Mouse (Mus musculus): ENCODE measurements around the gene Hoga1. TPM values are rescaled to one million over a fixed set of nuclear protein-coding genes. Genes with fewer than 3 reads are reported as not detected.
A peak's percentile ranks its signal among the peaks of the same experiment; 100 is the strongest.

Hoga1 gene
- polyA plus RNA-seq, 1 experiment from 2014 or later = 2.4 TPM

GRCm38 (mm10) chr19:42017399-42018247 is 27.8 kb upstream of the Hoga1 start:
- Histone ChIP-seq H3K4me2 (ENCODE audit: low read length) (no peak overlapping the region), H3K4me3 (ENCODE audit: low read length) (no peak overlapping the region), H3K9ac (ENCODE audit: low read depth, low read length) (no peak overlapping the region), H3K27ac (ENCODE audit: low read depth, low read length) (peak overlapping the region; percentile 55), H3K36me3 (ENCODE audit: control insufficient read depth, insufficient read depth, low read length) (no peaks in the 10 kb centered on the region), H3K9me3 (ENCODE audit: control insufficient read depth, low read length) (no peaks in the 10 kb centered on the region), H3K4me1 (ENCODE audit: control insufficient read depth, insufficient read depth, low read depth, low read length) (peaks cover 5% of the 10 kb centered on the region), H3K27me3 (replicated peaks; ENCODE audit: control insufficient read depth, insufficient read depth, low read length) (no peaks in the 10 kb centered on the region)
- 71% methylated on average over 8 of the region's 8 CpGs for WGBS
- ATAC-seq = 0 out of 2 replicates have a peak, but pooled peaks have one; percentile 34

GRCm38 (mm10) chr19:42019011-42019522 is 26.3 kb upstream of the Hoga1 start:
- 38% methylated on average over 4 of the region's 4 CpGs for WGBS
- Histone ChIP-seq H3K27ac (ENCODE audit: low read depth, low read length) (no peak overlapping the region), H3K9ac (ENCODE audit: low read depth, low read length) (no peak overlapping the region)

GRCm38 (mm10) chr19:42021681-42022541 is 23.5 kb upstream of the Hoga1 start:
- Histone ChIP-seq H3K9me3 (ENCODE audit: control insufficient read depth, low read length) (no peaks in the 10 kb centered on the region), H3K27ac (ENCODE audit: low read depth, low read length) (no peak overlapping the region; the same call in 1 of the 2 replicates), H3K27me3 (replicated peaks; ENCODE audit: control insufficient read depth, insufficient read depth, low read length) (no peaks in the 10 kb centered on the region), H3K4me1 (ENCODE audit: control insufficient read depth, insufficient read depth, low read depth, low read length) (peaks cover 5% of the 10 kb centered on the region), H3K4me2 (ENCODE audit: low read length) (no peak overlapping the region), H3K36me3 (ENCODE audit: control insufficient read depth, insufficient read depth, low read length) (no peaks in the 10 kb centered on the region), H3K9ac (ENCODE audit: low read depth, low read length) (no peak overlapping the region), H3K4me3 (ENCODE audit: low read length) (no peak overlapping the region)
- ATAC-seq = no peak
- 58% methylated on average over 10 of the region's 10 CpGs for WGBS

More at GRCm38 (mm10) chr19:42019011-42019522, 26.3 kb upstream of the Hoga1 start:
- no peak overlapping the region for H3K4me3 ChIP-seq (ENCODE audit: low read length)
- no peak for ATAC-seq
- no peaks in the 10 kb centered on the region for H3K9me3 ChIP-seq (ENCODE audit: control insufficient read depth, low read length)
- H3K4me2 ChIP-seq (ENCODE audit: low read length) = no peak overlapping the region
- H3K36me3 ChIP-seq (ENCODE audit: control insufficient read depth, insufficient read depth, low read length) = no peaks in the 10 kb centered on the region
- H3K4me1 ChIP-seq (ENCODE audit: control insufficient read depth, insufficient read depth, low read depth, low read length) = peaks cover 5% of the 10 kb centered on the region
- no peaks in the 10 kb centered on the region for H3K27me3 ChIP-seq (replicated peaks; ENCODE audit: control insufficient read depth, insufficient read depth, low read length)

- Histone ChIP-seq H3K9ac (ENCODE audit: low read depth, low read length) (no peak overlapping the region), H3K27me3 (replicated peaks; ENCODE audit: control insufficient read depth, insufficient read depth, low read length) (no peaks in the 10 kb centered on the region), H3K4me3 (ENCODE audit: low read length) (no peak overlapping the region), H3K27ac (ENCODE audit: low read depth, low read length) (no peak overlapping the region), H3K9me3 (ENCODE audit: control insufficient read depth, low read length) (no peaks in the 10 kb centered on the region), H3K4me2 (ENCODE audit: low read length) (no peak overlapping the region), H3K4me1 (ENCODE audit: control insufficient read depth, insufficient read depth, low read depth, low read length) (no peaks in the 10 kb centered on the region; the same call in 1 of the 2 replicates), H3K36me3 (ENCODE audit: control insufficient read depth, insufficient read depth, low read length) (no peaks in the 10 kb centered on the region)
- 57% methylated on average over 2 of the region's 2 CpGs for WGBS
- no peak for ATAC-seq
These were observed 22.9 kb upstream of the Hoga1 start for GRCm38 (mm10) chr19:42022542-42022848.

- no peaks in the 10 kb centered on the region for H3K36me3 ChIP-seq (ENCODE audit: control insufficient read depth, insufficient read depth, low read length)
- no peak overlapping the region for H3K4me2 ChIP-seq (ENCODE audit: low read length)
- no peaks in the 10 kb centered on the region for H3K9me3 ChIP-seq (ENCODE audit: control insufficient read depth, low read length)
- H3K27me3 ChIP-seq (replicated peaks; ENCODE audit: control insufficient read depth, insufficient read depth, low read length) = no peaks in the 10 kb centered on the region
- H3K4me1 ChIP-seq (ENCODE audit: control insufficient read depth, insufficient read depth, low read depth, low read length) = no peaks in the 10 kb centered on the region
- peak; percentile 76 for ATAC-seq
- H3K9ac ChIP-seq (ENCODE audit: low read depth, low read length) = no peak overlapping the region
- H3K27ac ChIP-seq (ENCODE audit: low read depth, low read length) = no peak overlapping the region
- WGBS = 10% methylated on average over 5 of the region's 5 CpGs
- no peak overlapping the region for H3K4me3 ChIP-seq (ENCODE audit: low read length)
These were observed 19.3 kb upstream of the Hoga1 start for GRCm38 (mm10) chr19:42026158-42026557.

- Histone ChIP-seq H3K27ac (ENCODE audit: low read depth, low read length) (no peak overlapping the region), H3K9me3 (ENCODE audit: control insufficient read depth, low read length) (no peaks in the 10 kb centered on the region), H3K4me1 (ENCODE audit: control insufficient read depth, insufficient read depth, low read depth, low read length) (peaks cover 5% of the 10 kb centered on the region), H3K4me2 (ENCODE audit: low read length) (no peak overlapping the region), H3K36me3 (ENCODE audit: control insufficient read depth, insufficient read depth, low read length) (no peaks in the 10 kb centered on the region), H3K4me3 (ENCODE audit: low read length) (no peak overlapping the region), H3K27me3 (replicated peaks; ENCODE audit: control insufficient read depth, insufficient read depth, low read length) (no peaks in the 10 kb centered on the region), H3K9ac (ENCODE audit: low read depth, low read length) (no peak overlapping the region)
- 87% methylated on average over 5 of the region's 5 CpGs for WGBS
- no peak for ATAC-seq
These were observed 14.3 kb upstream of the Hoga1 start for GRCm38 (mm10) chr19:42031112-42031511.

GRCm38 (mm10) chr19:42033611-42034010 is 11.8 kb upstream of the Hoga1 start:
- Histone ChIP-seq H3K9ac (ENCODE audit: low read depth, low read length) (no peak overlapping the region), H3K27ac (ENCODE audit: low read depth, low read length) (no peak overlapping the region), H3K4me3 (ENCODE audit: low read length) (no peak overlapping the region), H3K4me2 (ENCODE audit: low read length) (no peak overlapping the region), H3K4me1 (ENCODE audit: control insufficient read depth, insufficient read depth, low read depth, low read length) (peaks cover 5% of the 10 kb centered on the region), H3K27me3 (replicated peaks; ENCODE audit: control insufficient read depth, insufficient read depth, low read length) (no peaks in the 10 kb centered on the region), H3K9me3 (ENCODE audit: control insufficient read depth, low read length) (no peaks in the 10 kb centered on the region), H3K36me3 (ENCODE audit: control insufficient read depth, insufficient read depth, low read length) (no peaks in the 10 kb centered on the region)
- WGBS = 80% methylated on average over 14 of the region's 14 CpGs
- no peak for ATAC-seq

GRCm38 (mm10) chr19:42034146-42034775 is 11.1 kb upstream of the Hoga1 start:
- H3K4me2 ChIP-seq (ENCODE audit: low read length) = no peak overlapping the region
- peak overlapping the region; percentile 22; the same call in 1 of the 2 replicates for H3K9ac ChIP-seq (ENCODE audit: low read depth, low read length)
- WGBS = 60% methylated on average over 9 of the region's 9 CpGs
- no peak overlapping the region for H3K4me3 ChIP-seq (ENCODE audit: low read length)
- no peaks in the 10 kb centered on the region for H3K27me3 ChIP-seq (replicated peaks; ENCODE audit: control insufficient read depth, insufficient read depth, low read length)
- no peaks in the 10 kb centered on the region for H3K36me3 ChIP-seq (ENCODE audit: control insufficient read depth, insufficient read depth, low read length)
- no peak overlapping the region for H3K27ac ChIP-seq (ENCODE audit: low read depth, low read length)
- ATAC-seq = no peak
- H3K4me1 ChIP-seq (ENCODE audit: control insufficient read depth, insufficient read depth, low read depth, low read length) = peaks cover 5% of the 10 kb centered on the region
- no peaks in the 10 kb centered on the region for H3K9me3 ChIP-seq (ENCODE audit: control insufficient read depth, low read length)

Measured in hindbrain, embryonic 16.5 days (tissue).